Mouse (Mus musculus) limb, embryonic 11.5 days (tissue): ENCODE results near the gene Kazn. TPM values are rescaled to one million over a fixed set of nuclear protein-coding genes. Genes with fewer than 3 reads are reported as not detected.
A peak's percentile ranks its signal among the peaks of the same experiment; 100 is the strongest.

Experiments
- ATAC-seq: fragments of 200-750 bp; cut with Nextera tagmentation; 2 replicates; pipeline ENCODE4 v1.8.0; 2017; ENCODE audit warnings: low read depth; ENCODE audit not compliant: insufficient number of reproducible peaks, low FRiP score, low TSS enrichment
- DNase-seq: peaks from one replicate; pipeline ENCODE4 v3.0.0-alpha.2; 2015; ENCODE audit warnings: low spot score
- H3K27ac ChIP-seq: fragments of 300-500 bp; sonication (generic); replicated peaks from 2 replicates; pipeline ENCODE4 v1.5.1; 2014; ENCODE audit warnings: low read depth, mild to moderate bottlenecking, low read length
- H3K27me3 ChIP-seq: fragments of 300-500 bp; sonication (generic); 2 replicates; pipeline ENCODE4 v1.6.1; 2014; ENCODE audit warnings: mild to moderate bottlenecking, low read length, mixed read lengths; ENCODE audit not compliant: control insufficient read depth, insufficient read depth
- H3K36me3 ChIP-seq: fragments of 300-500 bp; sonication (generic); 2 replicates; pipeline ENCODE4 v1.6.1; 2014; ENCODE audit warnings: mild to moderate bottlenecking, low read length, moderate library complexity, mixed read lengths; ENCODE audit not compliant: control insufficient read depth, insufficient read depth
- H3K4me1 ChIP-seq: fragments of 300-500 bp; sonication (generic); 2 replicates; pipeline ENCODE4 v1.6.1; 2014; ENCODE audit warnings: low read length, mixed read lengths; ENCODE audit not compliant: control insufficient read depth, insufficient read depth
- H3K4me2 ChIP-seq: fragments of 300-500 bp; sonication (generic); 2 replicates; pipeline ENCODE4 v1.6.1; 2014; ENCODE audit warnings: low read depth, mild to moderate bottlenecking, moderate library complexity; ENCODE audit not compliant: severe bottlenecking
- H3K4me3 ChIP-seq: fragments of 300-500 bp; sonication (generic); 2 replicates; pipeline ENCODE4 v1.5.1; 2014; ENCODE audit warnings: low read depth, low read length
- H3K9ac ChIP-seq: fragments of 300-500 bp; sonication (generic); 2 replicates; pipeline ENCODE4 v1.6.1; 2014; ENCODE audit warnings: mild to moderate bottlenecking, low read length
- H3K9me3 ChIP-seq: fragments of 300-500 bp; sonication (generic); 2 replicates; pipeline ENCODE4 v1.6.1; 2016; ENCODE audit warnings: low read length; ENCODE audit not compliant: control insufficient read depth
- WGBS: fragments of 180-500 bp; shearing (Covaris S2); extraction: QIAGEN DNeasy Blood & Tissue Kit; methylation state at CpG from one replicate; pipeline ENCODE4 v1.1.7; 2014; 5-methylcytosine and 5-hydroxymethylcytosine counted together
- polyA plus RNA-seq: library from polyadenylated mRNA; unstranded; fragments of >200 nt; fragmentation: Nextera tagmentation; extraction: Ambion mirVana; gene quantifications from 2 replicates; pipeline ENCODE4 v1.2.1, GENCODE M21; 2014

Kazn gene
- polyA plus RNA-seq, 1 experiment from 2014 or later, result 8.6 TPM

DNA sequence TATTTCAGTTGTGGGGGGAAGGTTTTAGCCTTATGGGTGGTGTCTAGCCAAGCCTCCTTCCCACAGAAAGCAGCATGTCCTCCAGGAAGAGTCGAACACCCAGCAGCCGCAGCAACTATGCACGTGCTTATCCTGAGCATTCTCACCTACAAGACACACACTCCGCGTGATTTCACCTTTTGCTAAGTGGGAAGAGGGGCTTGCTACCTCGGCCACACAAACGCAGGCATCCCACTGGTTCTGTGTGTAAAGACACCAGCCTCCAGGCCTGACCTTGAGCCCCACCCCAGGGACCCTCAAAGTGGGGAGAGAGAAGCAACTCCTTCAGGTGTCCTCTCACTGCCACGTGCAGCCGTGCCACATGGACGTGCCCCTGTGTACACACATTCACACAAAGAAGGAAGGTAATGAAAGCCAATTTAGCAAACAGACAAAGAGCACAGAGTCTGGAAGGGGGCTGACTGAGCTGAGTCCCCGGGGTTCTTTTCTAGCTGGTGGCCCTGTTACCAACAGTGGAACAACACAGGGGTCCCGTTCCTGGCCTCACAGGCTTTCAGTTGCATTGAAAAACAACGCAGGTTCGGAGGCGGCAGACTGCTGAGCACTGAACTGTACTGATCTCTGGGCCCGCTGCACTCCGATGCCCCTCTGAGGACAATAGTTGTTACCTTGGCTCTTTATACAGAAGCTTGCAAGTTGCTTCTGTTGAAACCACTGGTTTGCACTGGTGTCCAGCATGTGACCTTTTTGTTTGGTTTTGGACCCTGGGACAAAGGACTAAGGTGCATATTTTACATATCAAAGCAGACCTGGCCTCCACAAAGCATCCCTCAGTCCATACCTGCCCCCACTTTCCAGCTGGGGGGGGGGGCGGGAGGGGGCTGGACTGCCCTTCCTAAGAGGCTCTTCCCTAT is 170.0 kb downstream of the Kazn start:
- 46% methylated on average over 18 of the region's 18 CpGs for WGBS
- Histone ChIP-seq H3K27me3 (no peaks in the 10 kb centered on the region), H3K4me1 (peaks cover 54% of the 10 kb centered on the region), H3K9me3 (no peaks in the 10 kb centered on the region), H3K9ac (peak overlapping the region; percentile 22; the same call in 1 of the 2 replicates), H3K4me2 (no peak overlapping the region), H3K4me3 (no peak overlapping the region), H3K27ac (no peak overlapping the region), H3K36me3 (no peaks in the 10 kb centered on the region)
- no peak for DNase-seq
- ATAC-seq, result no peak

DNA sequence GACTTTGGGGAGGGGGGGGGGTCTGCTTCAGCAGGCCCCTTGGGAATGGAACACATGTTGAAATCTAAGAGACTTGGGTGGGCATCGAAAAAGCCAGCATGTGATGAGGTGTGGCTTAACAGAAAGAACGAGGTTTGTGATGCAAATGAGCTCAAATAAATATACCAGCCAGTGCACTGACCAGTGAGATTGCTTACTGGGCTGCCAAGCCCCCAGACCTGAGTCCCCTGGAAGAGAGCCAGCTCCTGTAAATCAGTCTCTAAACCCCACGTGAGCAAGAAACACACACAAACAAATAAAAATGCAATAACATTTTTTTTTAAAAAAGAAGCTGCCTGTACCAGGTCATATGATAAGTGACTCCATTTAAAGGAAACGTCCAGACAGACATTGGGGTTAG is 172.6 kb downstream of the Kazn start:
- DNase-seq (no peak), ATAC-seq (no peak)
- H3K27ac ChIP-seq, result no peak overlapping the region
- 47% methylated on average over 4 of the region's 4 CpGs for WGBS
- no peak overlapping the region for H3K4me3 ChIP-seq
- H3K4me2 ChIP-seq, result no peak overlapping the region
- H3K9ac ChIP-seq, result no peak overlapping the region
- H3K4me1 ChIP-seq, result peaks cover 50% of the 10 kb centered on the region
- no peaks in the 10 kb centered on the region for H3K27me3 ChIP-seq
- H3K9me3 ChIP-seq, result no peaks in the 10 kb centered on the region
- H3K36me3 ChIP-seq, result no peaks in the 10 kb centered on the region

DNA sequence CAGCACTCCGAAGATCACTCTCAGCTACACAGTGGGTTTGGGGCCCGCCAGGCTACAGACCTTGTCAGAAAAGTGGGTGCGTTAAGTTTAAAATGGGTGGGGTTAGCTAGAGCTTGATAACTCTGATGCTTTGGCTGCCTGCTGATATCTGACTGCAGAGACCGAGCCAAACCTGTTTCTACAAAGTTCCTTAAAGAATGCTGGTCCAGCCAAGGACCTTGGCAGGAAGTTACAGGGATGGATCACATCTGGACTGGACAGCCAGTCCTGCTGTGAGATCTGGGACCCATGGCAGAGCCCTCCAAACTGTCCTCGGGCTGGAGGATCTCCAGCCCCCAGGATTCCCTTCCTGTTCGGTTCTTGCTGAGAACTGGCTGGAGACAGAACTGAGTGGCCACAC is 173.4 kb downstream of the Kazn start:
- no peak overlapping the region for H3K27ac ChIP-seq
- 76% methylated on average over 6 of the region's 6 CpGs for WGBS
- H3K4me1 ChIP-seq, result peaks cover 46% of the 10 kb centered on the region
- ATAC-seq, result no peak
- H3K27me3 ChIP-seq, result no peaks in the 10 kb centered on the region
- DNase-seq, result no peak
- H3K36me3 ChIP-seq, result no peaks in the 10 kb centered on the region
- H3K4me3 ChIP-seq, result no peak overlapping the region
- H3K9me3 ChIP-seq, result no peaks in the 10 kb centered on the region
- no peak overlapping the region for H3K4me2 ChIP-seq
- H3K9ac ChIP-seq, result no peak overlapping the region

- ATAC-seq (no peak), DNase-seq (no peak)
- Histone ChIP-seq H3K9me3 (no peaks in the 10 kb centered on the region), H3K36me3 (no peaks in the 10 kb centered on the region), H3K4me2 (no peak overlapping the region), H3K9ac (no peak overlapping the region), H3K4me3 (no peak overlapping the region), H3K27me3 (no peaks in the 10 kb centered on the region), H3K4me1 (peaks cover 48% of the 10 kb centered on the region), H3K27ac (no peak overlapping the region)
- WGBS, result 62% methylated on average over 8 of the region's 8 CpGs
These were observed 173.9 kb downstream of the Kazn start for GRCm38 (mm10) chr4:142065270-142065669.

DNA sequence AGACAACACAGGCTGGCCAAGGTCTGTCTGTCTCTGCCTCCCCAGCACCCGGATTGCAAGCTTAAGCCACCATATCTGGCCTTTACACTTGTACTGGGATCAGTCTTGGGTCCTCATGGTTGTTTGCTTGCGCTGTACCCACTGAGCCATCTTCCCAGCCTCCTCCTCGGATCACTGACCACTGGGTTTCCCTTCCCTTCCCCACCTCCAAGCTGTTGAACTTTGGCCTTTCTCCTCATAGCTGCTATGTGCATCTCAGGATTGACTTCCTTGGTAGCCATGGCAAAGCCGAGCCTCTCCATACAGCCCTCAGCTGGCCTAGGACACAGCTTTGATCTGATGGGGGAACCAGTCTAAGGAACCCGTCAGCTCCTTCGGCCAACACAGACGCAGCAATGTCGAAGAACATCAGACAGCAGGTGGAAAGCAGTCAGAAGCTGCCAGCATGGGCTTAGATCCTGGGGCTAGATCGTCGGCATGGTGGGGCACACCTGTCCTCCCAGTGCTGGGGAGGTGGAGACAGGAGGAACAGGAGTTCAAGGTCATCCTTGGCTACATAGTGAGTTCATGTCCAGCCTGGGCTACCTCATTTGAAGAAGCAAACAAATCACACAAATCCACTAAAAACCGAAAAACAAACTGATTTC is 174.5 kb downstream of the Kazn start:
- H3K36me3 ChIP-seq, result no peaks in the 10 kb centered on the region
- H3K27ac ChIP-seq, result no peak overlapping the region
- DNase-seq (no peak), ATAC-seq (no peak)
- peaks cover 49% of the 10 kb centered on the region for H3K4me1 ChIP-seq
- H3K4me2 ChIP-seq, result no peak overlapping the region
- no peaks in the 10 kb centered on the region for H3K9me3 ChIP-seq
- no peaks in the 10 kb centered on the region for H3K27me3 ChIP-seq
- no peak overlapping the region for H3K9ac ChIP-seq
- 84% methylated on average over 11 of the region's 11 CpGs for WGBS
- no peak overlapping the region for H3K4me3 ChIP-seq

DNA sequence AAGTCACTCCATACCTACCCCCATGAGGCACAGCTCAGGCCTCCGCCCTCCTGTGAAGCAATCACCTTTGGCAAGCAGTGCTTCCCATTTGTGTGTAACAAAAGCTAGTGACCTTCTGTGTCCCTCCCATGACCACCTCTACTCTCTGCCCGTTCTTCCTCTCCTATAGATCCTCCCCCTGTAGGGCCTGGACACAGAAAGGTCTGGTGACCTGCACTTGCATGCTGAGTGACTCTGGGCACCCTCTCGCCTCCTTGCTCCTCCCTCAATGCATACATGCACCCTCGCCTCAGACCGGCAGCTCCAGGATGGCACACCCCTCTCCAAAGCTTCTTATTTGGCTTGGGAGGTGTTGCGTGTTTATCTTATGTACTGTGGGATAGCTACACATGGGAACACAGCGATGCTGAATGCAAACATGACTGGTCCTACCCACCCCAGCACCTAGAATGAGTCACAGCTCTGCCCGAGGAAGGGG is 176.1 kb downstream of the Kazn start:
- H3K27ac ChIP-seq, result no peak overlapping the region
- H3K4me2 ChIP-seq, result no peak overlapping the region
- H3K9me3 ChIP-seq, result no peaks in the 10 kb centered on the region
- H3K4me1 ChIP-seq, result peaks cover 46% of the 10 kb centered on the region
- ATAC-seq (no peak), DNase-seq (no peak)
- no peaks in the 10 kb centered on the region for H3K36me3 ChIP-seq
- H3K27me3 ChIP-seq, result no peaks in the 10 kb centered on the region
- H3K4me3 ChIP-seq, result no peak overlapping the region
- H3K9ac ChIP-seq, result no peak overlapping the region
- WGBS, result 91% methylated on average over 8 of the region's 8 CpGs

GRCm38 (mm10) chr4:142061485-142062240 is 177.5 kb downstream of the Kazn start:
- no peak overlapping the region for H3K9ac ChIP-seq
- H3K4me2 ChIP-seq, result no peak overlapping the region
- DNase-seq (no peak), ATAC-seq (no peak)
- H3K27me3 ChIP-seq, result no peaks in the 10 kb centered on the region
- peaks cover 35% of the 10 kb centered on the region for H3K4me1 ChIP-seq
- no peaks in the 10 kb centered on the region for H3K36me3 ChIP-seq
- 75% methylated on average over 23 of the region's 23 CpGs for WGBS
- 0 out of 2 replicates have a peak overlapping the region, but pooled peaks have one; percentile 37 for H3K27ac ChIP-seq
- no peaks in the 10 kb centered on the region for H3K9me3 ChIP-seq
- H3K4me3 ChIP-seq, result no peak overlapping the region
